Mouse (Mus musculus) cerebellum, postnatal 4 days (tissue): ENCODE data around the gene Nupl2.

ENCODE experiments used
- DNase-seq, 2 experiments: peaks; one replicate each; pipeline ENCODE4 v3.0.0; 2022; ENCODE audit warnings: low spot score in 2 of 2, mixed read lengths in 1 of 2

Gene Nupl2

GRCm38 (mm10) chr5:24208505-24208904 is 43.7 kb downstream of the Nupl2 start:
- no peak for DNase-seq

- DNase-seq = no peak
Measured at GRCm38 (mm10) chr5:24213861-24214546, 49.2 kb downstream of the Nupl2 start.

- no peak for DNase-seq
Measured at GRCm38 (mm10) chr5:24214547-24214878, 49.8 kb downstream of the Nupl2 start.

GRCm38 (mm10) chr5:24214900-24215299 is 50.1 kb downstream of the Nupl2 start:
- no peak for DNase-seq
